Mouse (Mus musculus): ENCODE measurements around the gene Hist1h4j.

Gene Hist1h4j

GRCm38 (mm10) chr13:21722993-21723836 is 11.6 kb upstream of the Hist1h4j start:
- DNase-seq (ENCODE audit: extremely low spot score, low spot score), result peak; percentile 32

GRCm38 (mm10) chr13:21727948-21728572 is 6.8 kb upstream of the Hist1h4j start:
- no peak for DNase-seq (ENCODE audit: extremely low spot score, low spot score)

- no peak for DNase-seq (ENCODE audit: extremely low spot score, low spot score)
Measured at GRCm38 (mm10) chr13:21729544-21729943, 5.3 kb upstream of the Hist1h4j start.

- peak; percentile 51 for DNase-seq (ENCODE audit: extremely low spot score, low spot score)
Measured at GRCm38 (mm10) chr13:21733466-21733865, 1.4 kb upstream of the Hist1h4j start.

GRCm38 (mm10) chr13:21734010-21734905 is 606 bp upstream of the Hist1h4j start:
- peak; percentile 88 for DNase-seq (ENCODE audit: extremely low spot score, low spot score)

GRCm38 (mm10) chr13:21745006-21745405 is 10.1 kb downstream of the Hist1h4j start:
- no peak for DNase-seq (ENCODE audit: extremely low spot score, low spot score)

- peak; percentile 61 for DNase-seq (ENCODE audit: extremely low spot score, low spot score)
Measured at GRCm38 (mm10) chr13:21749387-21750158, 14.7 kb downstream of the Hist1h4j start.

- peak; percentile 98 for DNase-seq (ENCODE audit: extremely low spot score, low spot score)
Measured at GRCm38 (mm10) chr13:21750159-21751017, 15.5 kb downstream of the Hist1h4j start, which contains the start of gene Hist1h4k. Gene Hist1h4k, minus strand, starts transcription at chr13:21750505.

GRCm38 (mm10) chr13:21751417-21751816 is 16.6 kb downstream of the Hist1h4j start:
- no peak for DNase-seq (ENCODE audit: extremely low spot score, low spot score)

GRCm38 (mm10) chr13:21751827-21752226 is 17.0 kb downstream of the Hist1h4j start:
- peak; percentile 36 for DNase-seq (ENCODE audit: extremely low spot score, low spot score)

GRCm38 (mm10) chr13:21752356-21752755 is 17.5 kb downstream of the Hist1h4j start:
- peak; percentile 43 for DNase-seq (ENCODE audit: extremely low spot score, low spot score)

- peak; percentile 45 for DNase-seq (ENCODE audit: extremely low spot score, low spot score)
Measured at GRCm38 (mm10) chr13:21753051-21753523, 18.2 kb downstream of the Hist1h4j start.

GRCm38 (mm10) chr13:21753524-21754285 is 18.8 kb downstream of the Hist1h4j start, which contains the start of the genes Hist1h2ak and Hist1h2bn:
Gene Hist1h2ak, minus strand, starts transcription at chr13:21753827.
Gene Hist1h2bn, plus strand, starts transcription at chr13:21754123.
- peak; percentile 82 for DNase-seq (ENCODE audit: extremely low spot score, low spot score)

- DNase-seq (ENCODE audit: extremely low spot score, low spot score), result peak; percentile 33
Measured at GRCm38 (mm10) chr13:21754294-21755001, 19.6 kb downstream of the Hist1h4j start.

- no peak for DNase-seq (ENCODE audit: extremely low spot score, low spot score)
Measured at GRCm38 (mm10) chr13:21755707-21756106, 20.8 kb downstream of the Hist1h4j start.

- peak; percentile 79 for DNase-seq (ENCODE audit: extremely low spot score, low spot score)
Measured at GRCm38 (mm10) chr13:21778814-21779766, 44.2 kb downstream of the Hist1h4j start.

All from neural tube, embryonic 10.5 days (tissue).